Mouse (Mus musculus) adrenal gland, adult 2 months (tissue): ENCODE results near the gene Wfdc8. TPM values are rescaled to one million over a fixed set of nuclear protein-coding genes. Genes with fewer than 3 reads are reported as not detected.
A peak's percentile ranks its signal among the peaks of the same experiment; 100 is the strongest.
"Not testable (repeated sequence)": the region's sequence is repeated elsewhere in the genome, so short reads cannot be mapped to it uniquely, and the experiment has no call there.

ENCODE experiments used
- DNase-seq: peaks from one replicate; pipeline ENCODE4 v3.0.0; 2021
- long read RNA-seq: library from polyadenylated mRNA; stranded (forward); transcript quantifications from one replicate; pipeline ENCODE4 v2.0.0, GENCODE M21; 2021
- polyA plus RNA-seq: library from polyadenylated mRNA; depleted of rRNA; stranded (reverse); fragments of >200 nt; gene quantifications from 2 replicates; pipeline ENCODE4 v1.2.3, GENCODE M21; 2012; rRNA removed
- total RNA-seq, 2 experiments: library from RNA; stranded (reverse); gene quantifications; 2 replicates each; pipeline ENCODE4 v1.2.3; 2021

Gene Wfdc8
- total RNA-seq, result not detected
- polyA plus RNA-seq, result 0.07 and 1.8 TPM in 2 replicates
- long read RNA-seq, result 0 reads

DNA sequence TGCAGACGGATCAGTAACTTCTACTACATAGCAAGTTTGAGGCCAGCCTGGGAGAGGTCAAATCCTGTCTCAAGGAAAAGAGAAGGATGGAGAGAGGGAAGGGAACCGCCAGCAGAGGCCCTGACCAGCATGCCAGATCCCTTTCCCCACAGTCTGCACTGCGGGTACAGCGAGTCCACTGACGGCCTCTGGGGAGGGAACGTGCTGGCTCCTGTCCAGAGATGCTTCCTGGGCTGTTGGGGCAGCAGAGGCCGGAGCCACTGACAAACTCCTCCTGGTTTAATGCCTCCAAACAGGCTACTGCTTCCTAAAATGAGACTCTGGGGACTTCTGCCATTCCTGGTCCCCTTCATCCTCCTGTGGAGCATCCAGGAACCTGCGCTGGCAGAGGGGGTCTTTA, at the start of gene Wfdc8, which contains the start of gene Wfdc6b:
TSS of gene Wfdc8 (minus strand) at position 156 of the 400 bp plus-strand sequence.
TSS of gene Wfdc6b (plus strand) at position 52 of the 400 bp plus-strand sequence.
- DNase-seq, result peak; percentile 38

DNA sequence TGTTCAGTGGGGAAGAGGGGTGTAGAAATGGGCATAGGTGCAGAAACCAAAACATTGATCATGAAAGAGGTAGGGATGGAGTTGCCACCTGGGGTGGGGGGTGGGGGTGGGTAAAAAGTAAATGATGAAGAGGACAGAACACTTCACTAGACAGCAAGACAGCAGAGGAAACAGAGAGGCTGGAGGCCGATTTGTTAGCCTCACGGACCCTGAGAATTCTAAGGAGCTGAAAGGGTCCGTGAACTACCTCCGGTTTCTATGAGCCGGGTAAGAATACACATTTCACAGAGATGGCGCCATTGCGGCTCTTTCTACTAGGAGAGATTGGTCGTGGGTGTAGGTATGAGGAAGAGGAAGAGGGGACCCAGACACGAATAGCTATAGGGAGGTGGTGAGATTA, 43.1 kb upstream of the Wfdc8 start, which contains the start of gene Wfdc9:
TSS of gene Wfdc9 (minus strand) at position 101 of the 400 bp plus-strand sequence.
- no peak for DNase-seq

DNA sequence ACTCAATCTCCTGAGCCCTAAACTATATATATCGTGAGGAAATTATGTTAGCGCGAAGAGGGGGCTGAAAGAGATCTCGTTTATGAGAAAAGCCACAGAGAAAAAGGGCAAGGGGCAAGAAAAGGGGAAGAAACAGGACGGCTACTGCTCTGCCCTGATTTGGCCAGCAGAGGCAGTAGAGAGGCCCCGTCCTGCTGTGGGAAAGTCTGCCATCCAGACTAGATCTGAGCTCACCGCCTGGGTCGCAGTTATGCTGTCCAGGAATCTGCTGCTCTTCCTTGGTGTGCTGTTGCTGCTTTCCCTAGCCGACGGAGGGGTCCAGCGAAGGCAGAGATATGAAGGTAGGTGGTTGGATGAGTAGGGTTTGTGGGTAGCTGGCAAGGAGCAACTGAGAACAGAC, 42.4 kb upstream of the Wfdc8 start, which contains the start of gene Wfdc10:
TSS of gene Wfdc10 (plus strand) at position 189 of the 400 bp plus-strand sequence.
- peak; percentile 38 for DNase-seq

DNA sequence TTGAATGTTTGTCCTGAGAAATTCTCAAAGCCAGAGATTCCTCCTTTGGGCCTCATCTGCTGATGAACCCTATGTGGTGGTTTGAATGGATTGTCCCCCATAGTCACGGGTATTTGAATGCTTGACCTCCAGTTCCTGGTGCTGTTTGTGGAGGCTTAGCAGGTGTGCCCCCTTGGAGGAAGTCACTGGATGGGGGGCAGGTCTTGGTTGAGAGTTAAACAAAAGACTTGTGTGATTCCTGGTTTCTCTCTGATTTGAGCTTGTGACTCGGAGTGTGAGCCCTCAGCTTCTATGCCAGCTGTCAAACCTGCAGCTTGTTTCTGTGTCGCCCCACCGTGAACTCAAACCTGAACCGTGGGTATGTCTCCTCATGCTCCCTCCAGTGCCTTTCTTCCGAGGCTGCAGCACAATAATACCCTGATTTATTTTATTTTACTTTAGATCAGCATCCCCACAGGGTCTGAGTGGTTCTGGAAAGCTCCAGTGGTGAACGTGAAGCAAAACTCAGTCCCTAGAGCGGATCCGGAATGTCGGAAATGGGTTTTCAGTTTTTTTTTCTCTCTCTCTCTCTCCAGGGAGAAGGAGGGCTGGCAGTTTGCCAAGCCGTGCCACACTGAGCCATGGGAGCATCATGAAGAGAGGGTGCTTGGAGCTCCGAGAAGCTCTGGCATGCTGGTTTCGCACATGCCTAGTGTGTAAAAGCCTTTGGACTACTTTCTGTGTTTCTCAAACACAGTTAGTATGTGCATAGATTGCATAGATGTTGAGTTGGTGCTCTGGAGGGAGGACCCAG, 28.7 kb upstream of the Wfdc8 start:
- DNase-seq, result no peak

DNA sequence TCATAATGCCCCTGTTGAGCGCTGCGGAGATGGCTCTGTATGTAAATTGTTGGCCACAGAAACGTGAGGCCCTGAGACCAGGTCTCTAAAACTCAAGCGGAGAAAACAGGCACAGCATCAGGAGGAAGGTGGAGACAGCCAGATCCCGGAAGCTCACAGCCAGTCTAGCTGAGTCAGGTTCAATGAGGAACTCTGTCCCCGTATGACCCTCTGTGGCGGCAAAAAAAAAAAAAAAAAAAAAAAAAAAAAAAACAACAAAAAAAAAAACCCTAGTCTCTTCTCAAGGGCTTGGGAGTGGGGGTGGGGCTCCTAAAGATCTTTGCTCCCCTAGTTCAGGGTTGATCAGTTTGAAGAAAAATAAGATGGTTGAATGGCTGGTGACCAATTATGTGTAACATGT, 27.7 kb upstream of the Wfdc8 start:
- DNase-seq, result no peak

DNA sequence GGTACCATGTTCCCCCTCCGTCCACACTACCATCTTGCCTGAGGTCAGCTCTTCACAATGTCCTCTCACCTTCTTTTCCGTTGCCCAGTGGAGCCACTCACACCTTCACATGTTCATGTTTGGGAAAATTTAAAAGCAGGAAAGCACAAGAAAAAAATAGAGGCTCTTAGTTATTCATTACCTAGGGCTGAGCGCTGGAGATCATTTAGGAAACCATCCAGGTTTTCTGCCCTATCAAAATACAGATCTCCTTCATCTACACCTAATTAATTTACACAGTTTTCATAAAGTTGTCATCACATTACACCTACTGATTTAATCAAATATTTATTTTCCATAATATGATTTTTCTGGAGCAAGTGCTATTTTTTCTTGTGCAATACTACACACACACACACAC, 25.3 kb upstream of the Wfdc8 start, which contains the start of gene Wfdc16:
TSS of gene Wfdc16 (minus strand) at position 101 of the 400 bp plus-strand sequence.
- no peak for DNase-seq

DNA sequence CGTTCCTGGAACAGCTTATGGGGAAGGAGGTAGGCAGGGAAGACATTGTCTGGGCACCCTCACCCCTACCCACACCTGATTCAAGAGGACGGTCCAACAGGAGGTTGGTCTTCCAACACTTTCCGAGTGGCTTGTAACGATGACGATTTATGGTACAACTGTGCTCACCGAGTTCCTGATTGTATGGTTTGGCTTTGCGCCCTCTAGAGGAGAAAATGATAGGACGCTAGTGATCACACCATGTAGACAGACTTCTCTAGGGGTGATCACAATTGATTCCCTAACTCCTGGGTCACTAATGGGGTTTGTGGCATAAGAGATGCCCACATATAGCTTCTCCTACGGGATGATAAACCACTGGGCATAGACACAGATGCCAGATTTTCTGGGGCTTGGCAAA, 21.8 kb upstream of the Wfdc8 start:
- DNase-seq, result no peak

DNA sequence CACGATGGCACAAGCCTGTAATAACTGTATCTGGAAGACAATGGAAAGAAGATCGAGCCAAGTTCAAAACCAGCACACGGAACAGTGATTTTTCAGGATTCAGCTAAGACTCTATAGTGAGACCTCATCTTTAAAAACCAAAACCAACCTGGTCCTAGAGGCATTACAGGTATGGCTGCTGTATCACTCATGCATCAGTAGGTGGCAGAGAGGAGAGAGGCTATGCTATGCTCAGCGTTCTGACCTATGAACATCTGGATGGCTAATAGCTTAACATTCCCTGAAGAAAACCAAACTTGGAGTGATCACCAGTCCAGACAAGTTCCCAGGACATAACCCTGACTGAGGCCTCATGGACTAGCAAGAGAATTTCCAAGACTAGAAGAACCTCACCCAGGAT, 8.3 kb upstream of the Wfdc8 start:
- DNase-seq, result no peak

DNA sequence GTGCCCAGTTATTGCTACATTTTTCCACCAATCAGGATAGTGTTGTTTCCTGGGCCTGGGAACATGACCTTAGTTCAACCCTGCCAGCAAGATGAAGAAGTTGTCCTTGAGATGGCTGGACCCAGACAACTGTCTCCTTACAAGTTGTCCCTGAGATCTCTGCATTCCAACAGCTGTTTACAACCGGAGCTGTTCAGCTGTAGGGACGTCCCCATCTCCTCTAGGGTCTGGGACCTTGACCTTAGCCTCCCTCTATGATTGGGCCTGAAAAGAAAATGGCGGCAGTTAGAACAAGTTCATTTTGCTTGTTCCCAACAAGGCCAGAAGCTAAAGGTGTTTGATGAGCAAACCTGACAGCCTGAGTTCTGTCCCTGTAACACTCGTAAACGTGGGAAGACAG, 5.6 kb upstream of the Wfdc8 start:
- no peak for DNase-seq

DNA sequence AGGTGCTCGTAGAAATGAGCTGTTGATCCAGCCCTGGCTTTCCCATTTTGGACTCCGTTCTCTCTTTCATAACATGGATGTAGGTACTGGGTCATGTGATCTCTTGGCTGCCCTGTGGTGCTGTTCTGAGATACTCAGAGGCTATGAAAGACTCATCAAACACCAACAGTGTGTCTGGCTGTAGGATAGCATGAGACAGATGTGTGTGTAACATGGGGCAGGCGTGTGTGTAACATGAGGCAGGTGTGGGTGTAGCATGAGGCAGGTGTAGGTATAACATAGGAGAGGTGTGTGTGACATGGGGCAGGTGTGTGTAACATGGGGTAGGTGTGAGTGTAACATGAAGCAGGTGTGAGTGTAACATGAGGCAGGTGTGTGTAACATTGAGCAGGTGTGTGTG, 2.0 kb upstream of the Wfdc8 start:
- DNase-seq, result no peak

DNA sequence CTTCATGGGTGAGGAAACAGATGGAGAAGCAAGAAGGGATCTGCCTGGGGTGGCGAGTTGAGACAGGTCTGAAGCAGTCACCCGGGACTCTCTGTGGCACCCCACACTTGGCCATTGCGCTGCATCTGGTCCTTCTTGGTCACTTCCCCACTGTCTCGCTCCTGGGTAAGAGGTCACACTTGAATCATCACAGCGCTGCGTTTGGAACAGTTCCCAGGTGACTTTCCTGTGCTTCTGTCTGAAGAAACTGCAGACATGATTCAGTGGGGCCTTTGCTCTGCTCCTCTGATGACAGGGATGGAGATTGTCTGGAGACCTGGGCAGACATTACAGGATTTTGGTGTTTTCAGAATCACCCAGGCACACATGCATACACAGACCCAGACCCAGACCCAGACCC, 4.6 kb downstream of the Wfdc8 start:
- peak; percentile 68 for DNase-seq

DNA sequence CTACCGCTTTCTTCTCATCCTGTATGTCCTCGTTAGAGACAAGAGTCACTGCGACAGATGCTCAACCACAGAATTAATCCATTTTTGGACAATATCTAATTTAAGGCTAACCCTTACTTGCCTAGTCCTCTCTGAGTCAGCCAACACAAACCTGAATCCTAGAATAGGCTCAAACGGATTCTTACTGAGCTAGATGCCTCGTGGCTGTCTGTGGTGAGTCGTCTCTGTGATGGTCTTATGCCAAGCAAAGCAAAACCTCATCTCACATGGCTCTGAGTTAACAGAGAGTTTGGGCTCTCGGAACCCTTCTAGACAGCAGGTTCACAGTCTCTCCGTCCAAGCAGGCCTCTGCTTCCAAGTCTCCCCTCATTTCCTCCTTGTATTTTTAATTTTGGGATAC, 9.0 kb downstream of the Wfdc8 start:
- no peak for DNase-seq

DNA sequence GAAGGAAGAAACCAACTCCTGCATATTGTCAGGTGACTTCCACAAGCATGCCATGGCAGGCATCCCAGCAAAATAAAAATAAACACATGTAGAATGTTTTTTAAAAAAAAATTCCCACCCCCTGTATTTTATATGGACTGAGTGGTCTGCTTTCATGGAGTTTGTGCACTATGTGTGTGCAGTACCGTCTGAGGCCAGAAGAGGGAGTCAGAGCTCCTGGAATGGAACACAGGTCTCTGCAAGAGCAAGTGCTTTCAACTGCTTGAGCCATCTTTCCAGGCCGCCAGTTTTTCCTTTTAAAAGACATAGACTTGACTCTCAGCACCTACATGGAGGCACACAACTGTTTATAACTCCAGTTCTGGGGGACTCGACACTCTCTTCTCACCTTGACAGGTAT, 9.9 kb downstream of the Wfdc8 start:
- no peak for DNase-seq

DNA sequence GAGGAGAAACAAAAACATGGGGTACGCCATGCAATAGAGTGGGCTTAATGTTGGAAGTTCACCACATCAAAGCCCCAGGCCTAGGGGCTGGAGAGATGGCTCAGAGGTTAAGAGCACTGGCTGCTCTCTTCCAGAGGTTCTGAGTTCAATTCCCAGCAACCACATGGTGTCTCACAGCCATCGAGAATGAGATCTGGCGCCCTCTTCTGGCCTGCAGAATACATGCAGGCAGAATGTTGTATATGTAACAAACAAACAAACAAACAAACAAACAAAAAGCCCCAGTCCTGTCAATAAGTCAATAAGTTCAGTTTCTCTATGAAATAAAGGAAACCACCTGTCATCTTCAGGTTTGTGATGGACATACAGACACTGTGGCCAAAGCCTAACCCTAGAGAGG, 13.2 kb downstream of the Wfdc8 start:
- DNase-seq, result no peak

DNA sequence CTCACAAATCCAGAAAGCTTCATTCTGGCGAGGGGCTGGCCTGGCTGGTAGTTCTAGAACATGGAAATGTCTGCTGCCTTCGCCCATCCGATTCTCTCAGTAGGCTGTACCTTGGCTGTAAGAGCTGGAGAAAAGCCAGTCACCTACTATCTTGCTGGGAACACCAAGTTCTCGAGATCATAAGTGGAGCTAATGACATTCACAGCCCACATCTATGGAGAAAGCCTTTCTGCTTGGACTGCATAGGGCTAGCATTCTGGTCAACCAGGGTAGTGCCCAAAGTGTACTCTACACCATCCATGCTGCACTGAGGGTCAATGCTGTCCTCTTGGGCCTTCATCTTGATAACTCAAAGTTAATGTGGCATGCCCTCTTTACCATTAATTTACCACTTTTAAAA, 19.9 kb downstream of the Wfdc8 start, which contains the start of gene Eppin:
TSS of gene Eppin (minus strand) at position 101 of the 400 bp plus-strand sequence.
- no peak for DNase-seq

DNA sequence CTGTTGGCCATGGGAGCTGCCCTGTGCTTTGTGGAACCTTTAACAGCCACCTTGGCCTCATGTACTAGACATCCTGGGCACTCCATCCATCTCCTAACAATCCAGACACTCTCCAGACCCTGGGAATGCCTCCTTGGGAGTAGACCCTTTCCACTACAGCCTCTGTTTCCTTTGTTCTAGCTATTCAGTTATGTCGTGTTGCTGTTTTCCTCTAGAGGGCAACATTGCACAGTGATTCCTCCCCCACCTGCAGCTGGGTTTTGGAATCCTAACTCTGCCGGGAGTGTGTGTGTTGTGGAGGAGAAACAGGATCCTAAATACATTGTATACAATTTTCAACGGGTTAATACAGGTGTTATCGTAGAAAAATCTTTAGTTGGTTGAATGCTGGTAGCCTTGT, 21.4 kb downstream of the Wfdc8 start:
- peak; percentile 33 for DNase-seq

DNA sequence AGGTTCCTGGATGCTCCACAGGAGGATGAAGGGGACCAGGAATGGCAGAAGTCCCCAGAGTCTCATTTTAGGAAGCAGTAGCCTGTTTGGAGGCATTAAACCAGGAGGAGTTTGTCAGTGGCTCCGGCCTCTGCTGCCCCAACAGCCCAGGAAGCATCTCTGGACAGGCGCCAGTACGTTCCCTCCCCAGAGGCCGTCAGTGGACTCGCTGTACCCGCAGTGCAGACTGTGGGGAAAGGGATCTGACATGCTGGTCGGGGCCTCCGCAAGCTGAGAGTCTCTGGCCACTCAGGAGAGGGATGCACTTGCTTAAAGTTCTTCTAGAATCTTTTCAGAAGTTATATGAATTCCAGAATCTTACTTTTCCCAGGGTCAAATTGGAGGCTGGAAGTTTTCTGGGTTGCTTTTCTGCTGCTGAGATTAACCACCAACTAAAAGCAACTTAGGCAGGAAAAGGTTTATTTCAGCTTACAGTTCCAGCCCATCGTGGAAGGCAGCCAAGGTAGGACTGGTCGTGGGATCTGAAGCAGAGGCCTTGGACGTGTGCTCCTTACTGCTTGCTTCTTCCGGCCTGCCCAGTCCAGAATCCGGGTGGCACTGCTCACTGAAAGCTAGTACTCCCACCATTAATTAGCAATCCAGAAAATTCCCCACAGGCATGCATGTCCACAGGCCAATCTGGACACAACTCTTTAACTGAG, 28.3 kb downstream of the Wfdc8 start, which contains the start of gene Wfdc6a:
TSS of gene Wfdc6a (minus strand) at position 423 of the 701 bp plus-strand sequence.
- peak; percentile 34 for DNase-seq

DNA sequence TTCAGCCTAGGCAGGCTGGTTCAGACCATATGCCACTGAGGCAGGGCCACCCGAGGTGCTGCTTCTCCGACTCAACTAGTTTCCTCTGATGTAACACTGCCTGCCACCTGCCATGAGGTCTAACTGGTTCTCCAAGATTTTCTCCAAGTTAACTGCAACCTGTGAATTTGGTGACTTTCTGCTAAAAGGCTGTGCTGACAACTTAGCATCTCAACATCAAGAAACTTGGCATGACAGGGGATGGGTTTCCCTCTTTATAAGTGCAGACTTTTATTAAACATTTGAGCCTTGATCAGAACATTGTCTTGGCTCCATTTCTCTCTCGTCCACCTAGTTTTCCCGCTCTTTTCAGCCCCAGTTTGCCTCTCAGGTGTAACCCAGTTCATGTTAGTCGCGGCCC, 40.1 kb downstream of the Wfdc8 start, which contains the start of gene Spint3:
TSS of gene Spint3 (minus strand) at position 101 of the 400 bp plus-strand sequence.
- DNase-seq, result not testable (repeated sequence)

DNA sequence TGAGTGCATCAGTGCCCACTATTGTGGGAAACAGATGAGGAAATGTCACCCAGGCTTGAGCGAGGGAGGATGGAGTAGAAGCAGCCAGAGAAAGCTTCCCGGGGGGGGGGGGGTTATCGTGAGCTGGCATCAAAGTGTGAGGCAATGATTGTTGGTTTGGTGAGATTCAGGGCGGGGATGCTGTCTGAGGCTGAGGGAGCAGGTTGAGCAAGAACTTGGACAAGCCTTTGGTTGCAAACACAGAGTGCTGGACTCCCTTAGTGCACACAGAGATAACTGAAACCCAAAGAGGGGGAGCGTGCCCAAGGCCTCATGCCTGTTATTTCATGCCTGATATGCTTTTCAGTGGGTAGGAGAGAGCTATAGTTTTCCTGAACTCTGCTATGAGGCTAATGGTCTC, 46.0 kb downstream of the Wfdc8 start:
- no peak for DNase-seq

DNA sequence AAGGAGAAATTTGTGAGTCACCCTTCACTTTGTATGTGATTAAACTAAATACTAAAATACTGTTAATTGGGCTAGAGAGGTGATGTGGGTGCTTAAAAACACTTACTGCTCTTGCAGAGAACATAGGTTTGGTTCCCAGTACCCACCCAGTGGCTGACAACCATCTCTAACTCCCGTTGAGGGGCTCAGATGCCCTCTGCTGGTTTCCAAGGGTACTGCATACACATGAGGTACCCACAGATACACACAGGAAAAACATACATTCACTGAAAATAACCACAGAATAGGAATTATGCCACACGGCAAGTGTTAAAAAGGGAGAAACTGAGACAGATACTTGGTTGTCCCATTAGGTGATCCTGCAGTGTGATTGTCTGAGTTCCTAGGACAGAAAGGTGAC, 46.4 kb downstream of the Wfdc8 start:
- no peak for DNase-seq

DNA sequence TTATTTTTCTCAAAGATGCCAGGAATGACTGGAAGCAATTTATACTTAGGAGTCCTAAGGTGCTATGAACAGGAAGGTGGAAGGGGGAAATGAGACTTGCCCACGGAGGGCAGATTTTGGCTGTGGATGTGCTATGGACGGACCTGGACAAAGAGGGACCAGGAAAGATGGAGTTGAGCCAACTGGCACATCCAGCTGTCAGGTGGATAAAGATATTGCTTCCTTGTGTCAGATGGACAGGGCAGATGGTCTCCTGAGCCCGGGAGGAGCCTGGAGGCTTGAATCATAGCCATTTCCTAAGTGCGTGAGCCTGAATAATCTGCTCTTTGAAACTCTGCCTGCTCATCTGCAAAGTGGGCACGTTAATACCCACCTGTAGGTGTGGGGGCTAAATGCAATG, 49.1 kb downstream of the Wfdc8 start:
- DNase-seq, result no peak

DNA sequence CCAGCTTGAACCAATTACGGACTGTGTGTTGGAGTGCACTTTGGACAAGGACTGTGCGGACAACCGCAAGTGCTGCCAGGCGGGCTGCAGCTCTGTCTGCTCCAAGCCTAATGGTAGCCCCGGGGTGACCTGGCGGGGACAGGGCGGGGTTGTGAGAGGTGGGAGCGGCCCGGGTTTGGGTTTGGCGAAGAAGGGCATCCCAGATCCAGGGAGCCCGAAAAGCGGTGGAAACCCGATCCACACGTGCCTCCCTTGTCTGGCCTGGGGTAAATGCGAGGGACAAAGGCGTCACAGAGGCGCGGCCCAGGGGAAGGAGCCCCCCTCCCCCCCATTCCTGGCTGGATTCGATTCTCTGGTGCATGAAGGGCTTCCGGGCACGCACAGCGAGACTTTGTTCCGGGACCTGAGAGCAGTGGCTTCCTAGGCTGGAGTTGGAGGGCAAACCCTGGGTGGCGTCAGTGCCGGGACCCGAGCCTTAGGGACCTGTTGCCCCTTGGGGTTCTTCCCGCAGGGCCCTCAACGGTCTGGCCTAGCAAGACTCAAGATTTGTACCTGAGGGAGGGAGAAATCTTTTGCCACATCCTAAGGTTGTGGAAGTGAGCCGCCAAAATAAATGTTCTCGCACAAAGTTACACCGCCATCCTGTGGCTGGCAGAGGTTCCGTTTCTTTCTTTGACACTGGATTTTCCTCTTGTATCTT, 49.9 kb downstream of the Wfdc8 start:
- peak; percentile 10 for DNase-seq
